Mouse (Mus musculus): ENCODE results near the gene Mmp28. TPM values are rescaled to one million over a fixed set of nuclear protein-coding genes. Genes with fewer than 3 reads are reported as not detected.

The Mmp28 gene
- polyA plus RNA-seq, 1 experiment from 2014 or later: 2.5 TPM

DNA sequence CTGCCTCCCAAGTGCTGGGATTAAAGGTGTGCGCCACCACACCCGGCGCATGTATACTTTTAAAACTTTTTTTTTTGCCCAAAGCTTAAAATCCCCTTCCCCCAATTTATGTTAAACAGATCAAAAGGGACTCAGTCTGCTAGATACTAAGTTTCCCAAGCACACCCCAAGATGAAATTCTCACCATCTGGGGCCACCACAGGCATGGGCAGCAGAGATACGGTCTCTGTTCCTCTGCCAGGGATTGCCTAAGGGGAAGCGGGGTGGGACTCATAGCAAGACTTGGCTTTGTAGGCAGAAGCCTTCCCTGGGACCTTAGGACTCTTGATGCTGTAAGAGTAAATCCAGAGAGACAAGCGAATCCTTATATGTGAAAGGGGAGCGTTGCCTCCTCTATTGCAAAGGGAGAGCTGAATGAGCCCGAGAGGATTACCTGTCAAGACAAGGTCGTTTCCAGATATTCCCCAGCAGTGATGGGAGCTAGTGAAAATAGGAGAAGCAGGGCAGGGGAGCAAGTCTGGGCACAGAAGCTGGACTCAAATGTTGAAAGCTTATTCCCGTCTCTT lies 1.3 kb downstream of the Mmp28 start:
- no peak for ATAC-seq
- Histone ChIP-seq H3K4me1 (peaks cover 21% of the 10 kb centered on the region), H3K27me3 (peaks cover 50% of the 10 kb centered on the region), H3K27ac (no peak overlapping the region), H3K36me3 (ENCODE audit: poor library complexity, severe bottlenecking) (no peaks in the 10 kb centered on the region), H3K9ac (no peak overlapping the region), H3K9me3 (replicated peaks) (no peaks in the 10 kb centered on the region), H3K4me2 (no peak overlapping the region), H3K4me3 (no peak overlapping the region)
- WGBS: 70% methylated on average over 10 of the region's 10 CpGs

DNA sequence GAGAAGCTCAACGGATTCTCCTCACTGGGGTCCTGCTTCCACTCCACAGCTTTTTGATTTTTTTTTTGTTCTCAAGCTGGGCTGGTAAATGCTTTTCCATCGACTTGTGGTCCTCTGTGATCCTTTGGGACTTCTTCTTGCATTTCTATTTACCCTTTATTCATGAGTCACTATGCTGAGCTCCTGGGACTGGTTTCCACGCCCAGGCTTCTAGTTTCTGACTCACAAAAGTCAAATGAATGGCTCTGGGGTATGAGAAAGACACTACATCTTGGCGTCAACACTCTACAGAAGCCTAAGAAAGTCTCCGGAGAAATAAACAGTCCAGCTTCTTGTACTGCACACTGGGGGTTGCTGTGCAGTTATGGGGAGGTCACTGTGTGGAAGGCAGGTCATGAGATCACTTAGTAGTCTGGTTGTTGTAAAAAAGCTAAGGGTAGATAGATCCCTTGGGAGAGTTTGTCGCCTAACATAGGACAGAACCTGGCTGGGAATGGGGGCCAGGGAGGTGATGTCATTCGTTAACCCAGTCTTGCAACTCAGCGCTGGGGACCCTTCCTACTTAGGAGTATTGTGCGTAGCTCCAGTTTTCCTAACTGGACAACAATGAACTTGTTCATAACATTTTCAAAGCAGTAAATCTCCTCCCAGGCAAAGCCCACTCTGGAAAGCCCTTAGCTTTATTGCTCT lies 4.8 kb downstream of the Mmp28 start:
- H3K9ac ChIP-seq: no peak overlapping the region
- no peak for ATAC-seq
- H3K27ac ChIP-seq: no peak overlapping the region
- H3K9me3 ChIP-seq (replicated peaks): no peaks in the 10 kb centered on the region
- H3K4me3 ChIP-seq: no peak overlapping the region
- H3K4me1 ChIP-seq: peaks cover 8% of the 10 kb centered on the region
- no peaks in the 10 kb centered on the region for H3K36me3 ChIP-seq (ENCODE audit: poor library complexity, severe bottlenecking)
- H3K4me2 ChIP-seq: no peak overlapping the region
- H3K27me3 ChIP-seq: peaks cover 24% of the 10 kb centered on the region
- 50% methylated on average over 9 of the region's 9 CpGs for WGBS

DNA sequence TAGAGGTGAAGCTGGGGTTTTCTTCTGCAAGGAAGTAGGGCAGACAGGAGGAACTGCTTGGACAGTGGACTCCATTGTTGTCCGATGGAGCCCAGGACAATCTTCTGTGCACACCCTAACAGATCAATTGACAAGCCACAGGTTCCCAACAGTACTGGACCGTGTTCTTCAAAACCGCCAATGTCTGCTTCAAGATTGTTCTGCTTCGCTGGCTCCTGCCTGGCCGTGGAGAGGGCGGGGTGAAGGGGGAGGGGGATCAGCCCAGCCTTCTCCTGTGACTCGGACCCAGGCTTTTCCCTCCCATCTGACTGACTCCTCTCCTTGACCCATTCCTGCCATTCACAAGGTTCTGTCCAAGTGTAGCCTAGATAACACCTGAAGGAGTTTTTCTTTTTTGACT lies 5.6 kb downstream of the Mmp28 start:
- no peak overlapping the region for H3K9ac ChIP-seq
- H3K36me3 ChIP-seq (ENCODE audit: poor library complexity, severe bottlenecking): no peaks in the 10 kb centered on the region
- H3K4me1 ChIP-seq: peaks cover under 1% of the 10 kb centered on the region; the same call in 1 of the 2 replicates
- H3K4me2 ChIP-seq: no peak overlapping the region
- WGBS: 29% methylated on average over 7 of the region's 7 CpGs
- no peak overlapping the region for H3K4me3 ChIP-seq
- ATAC-seq: no peak
- no peak overlapping the region for H3K27ac ChIP-seq
- peaks cover 16% of the 10 kb centered on the region for H3K27me3 ChIP-seq
- no peaks in the 10 kb centered on the region for H3K9me3 ChIP-seq (replicated peaks)

DNA sequence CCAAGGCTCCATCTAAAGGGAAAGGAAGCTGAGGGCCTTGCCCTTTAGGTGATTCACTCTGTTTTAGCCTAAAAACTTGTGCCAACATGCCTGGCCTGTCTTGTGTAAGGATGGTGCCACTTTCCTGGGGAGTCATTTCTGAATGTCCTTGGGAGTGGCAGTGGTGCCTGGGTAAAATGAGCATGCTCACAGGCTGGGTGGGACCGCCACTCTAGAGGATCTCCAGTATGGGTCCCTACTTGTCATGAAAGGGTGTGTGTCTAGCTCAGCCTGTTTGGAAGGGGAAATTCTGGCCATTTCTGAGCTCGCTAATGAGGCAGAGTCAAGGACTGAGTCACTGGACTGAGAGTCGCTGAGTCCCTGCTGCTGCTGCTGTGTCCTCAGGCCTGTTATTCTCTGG lies 7.3 kb downstream of the Mmp28 start:
- WGBS: 74% methylated on average over 3 of the region's 3 CpGs
- ATAC-seq: no peak
- Histone ChIP-seq H3K4me1 (no peaks in the 10 kb centered on the region), H3K9ac (no peak overlapping the region), H3K27ac (no peak overlapping the region), H3K4me2 (no peak overlapping the region), H3K27me3 (peaks cover 6% of the 10 kb centered on the region), H3K36me3 (ENCODE audit: poor library complexity, severe bottlenecking) (no peaks in the 10 kb centered on the region), H3K9me3 (replicated peaks) (no peaks in the 10 kb centered on the region), H3K4me3 (no peak overlapping the region)

DNA sequence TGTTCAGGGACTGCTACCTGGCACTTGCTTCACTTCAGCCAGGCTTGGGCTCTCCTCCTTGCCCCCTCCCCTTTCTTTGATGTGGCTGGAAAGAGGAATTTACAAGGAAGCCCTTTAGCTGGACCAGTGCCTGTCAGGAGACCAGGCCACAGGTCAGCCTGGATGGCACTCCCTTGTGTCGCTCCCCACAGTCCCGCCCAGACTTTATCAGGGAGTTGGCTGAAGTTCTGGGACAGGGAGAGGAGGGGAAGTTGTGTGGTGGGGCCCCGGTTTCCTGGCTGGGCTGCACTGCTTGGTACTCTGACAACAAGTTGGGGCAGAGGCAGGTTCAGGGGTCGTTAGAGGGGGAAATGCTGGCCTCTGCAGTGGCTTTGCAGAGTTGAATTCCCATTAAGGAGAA lies 8.3 kb downstream of the Mmp28 start:
- ATAC-seq: no peak
- H3K36me3 ChIP-seq (ENCODE audit: poor library complexity, severe bottlenecking): no peaks in the 10 kb centered on the region
- no peaks in the 10 kb centered on the region for H3K9me3 ChIP-seq (replicated peaks)
- no peaks in the 10 kb centered on the region for H3K4me1 ChIP-seq
- no peak overlapping the region for H3K4me3 ChIP-seq
- no peak overlapping the region for H3K9ac ChIP-seq
- H3K4me2 ChIP-seq: no peak overlapping the region
- H3K27me3 ChIP-seq: no peaks in the 10 kb centered on the region
- 41% methylated on average over 4 of the region's 4 CpGs for WGBS
- no peak overlapping the region for H3K27ac ChIP-seq

DNA sequence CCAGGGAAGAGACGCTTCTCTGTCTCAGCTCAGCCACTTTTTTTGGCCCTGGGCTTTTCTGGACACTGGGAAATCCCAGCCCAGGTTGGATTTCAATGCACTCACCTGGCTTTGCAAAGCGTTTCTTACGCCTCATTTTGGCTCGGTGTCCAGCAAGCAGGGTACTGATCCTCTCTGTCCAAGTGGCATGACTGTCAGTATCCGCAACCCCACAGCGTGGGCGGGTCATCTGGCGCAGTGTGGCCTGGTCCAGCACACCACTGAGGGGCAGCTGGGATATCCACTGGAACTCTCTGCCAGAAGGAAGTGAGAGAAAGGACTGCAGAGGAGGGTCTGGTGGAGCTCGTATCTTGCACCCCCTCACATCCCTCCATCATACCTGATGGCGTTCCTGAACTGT lies 11.6 kb downstream of the Mmp28 start:
- WGBS: 89% methylated on average over 10 of the region's 10 CpGs
- peaks cover 14% of the 10 kb centered on the region; the same call in 1 of the 2 replicates for H3K27me3 ChIP-seq
- no peak for ATAC-seq
- no peak overlapping the region for H3K9ac ChIP-seq
- no peak overlapping the region for H3K27ac ChIP-seq
- no peak overlapping the region for H3K4me3 ChIP-seq
- no peak overlapping the region for H3K4me2 ChIP-seq
- no peaks in the 10 kb centered on the region for H3K9me3 ChIP-seq (replicated peaks)
- H3K36me3 ChIP-seq (ENCODE audit: poor library complexity, severe bottlenecking): no peaks in the 10 kb centered on the region
- peaks cover 17% of the 10 kb centered on the region for H3K4me1 ChIP-seq

- Histone ChIP-seq H3K4me2 (no peak overlapping the region), H3K9me3 (replicated peaks) (no peaks in the 10 kb centered on the region), H3K36me3 (ENCODE audit: poor library complexity, severe bottlenecking) (no peaks in the 10 kb centered on the region), H3K27ac (no peak overlapping the region), H3K27me3 (peaks cover 18% of the 10 kb centered on the region), H3K9ac (no peak overlapping the region), H3K4me1 (peaks cover 17% of the 10 kb centered on the region), H3K4me3 (no peak overlapping the region)
- ATAC-seq: no peak
- WGBS: 21% methylated on average over 1 of the region's 1 CpGs
Measured at GRCm38 (mm10) chr11:83450550-83450949, 12.3 kb downstream of the Mmp28 start.

DNA sequence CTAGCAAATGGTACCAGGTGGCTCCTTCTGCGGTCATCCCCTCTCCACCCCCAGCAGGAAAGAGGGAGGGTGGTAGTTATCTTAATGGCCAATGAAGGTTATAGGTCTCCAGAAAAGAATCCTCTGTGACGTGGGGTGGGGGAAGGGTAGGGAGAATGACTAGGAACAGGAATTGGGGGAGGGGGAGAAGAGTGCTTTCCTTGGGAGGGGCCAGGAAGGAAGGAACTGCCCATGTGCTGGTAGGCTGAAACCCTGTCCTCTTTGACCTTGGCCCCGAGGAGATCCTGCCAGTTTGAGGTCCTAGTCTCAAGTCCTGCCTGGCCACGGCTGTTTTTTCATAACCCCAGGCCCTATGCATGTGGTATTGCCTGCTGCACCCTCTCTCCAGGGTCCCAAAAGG lies 13.6 kb downstream of the Mmp28 start:
- Histone ChIP-seq H3K36me3 (ENCODE audit: poor library complexity, severe bottlenecking) (no peaks in the 10 kb centered on the region), H3K4me2 (no peak overlapping the region), H3K9me3 (replicated peaks) (no peaks in the 10 kb centered on the region), H3K9ac (no peak overlapping the region), H3K27ac (no peak overlapping the region), H3K27me3 (peaks cover 30% of the 10 kb centered on the region), H3K4me1 (peaks cover 17% of the 10 kb centered on the region), H3K4me3 (no peak overlapping the region)
- ATAC-seq: no peak
- 64% methylated on average over 4 of the region's 4 CpGs for WGBS

- Histone ChIP-seq H3K4me3 (no peak overlapping the region), H3K27me3 (peaks cover 34% of the 10 kb centered on the region), H3K27ac (no peak overlapping the region), H3K4me2 (no peak overlapping the region), H3K9me3 (replicated peaks) (no peaks in the 10 kb centered on the region), H3K36me3 (ENCODE audit: poor library complexity, severe bottlenecking) (no peaks in the 10 kb centered on the region), H3K4me1 (peaks cover 17% of the 10 kb centered on the region), H3K9ac (no peak overlapping the region)
- ATAC-seq: 0 out of 2 replicates have a peak, but pooled peaks have one; percentile 24
Measured at GRCm38 (mm10) chr11:83448927-83449236, 14.0 kb downstream of the Mmp28 start.

- no peak overlapping the region for H3K4me3 ChIP-seq
- no peak overlapping the region for H3K4me2 ChIP-seq
- no peak overlapping the region for H3K9ac ChIP-seq
- H3K36me3 ChIP-seq (ENCODE audit: poor library complexity, severe bottlenecking): no peaks in the 10 kb centered on the region
- H3K27me3 ChIP-seq: peaks cover 40% of the 10 kb centered on the region
- no peaks in the 10 kb centered on the region for H3K9me3 ChIP-seq (replicated peaks)
- ATAC-seq: no peak
- H3K4me1 ChIP-seq: peaks cover 17% of the 10 kb centered on the region
- WGBS: 63% methylated on average over 16 of the region's 16 CpGs
- H3K27ac ChIP-seq: no peak overlapping the region
Measured at GRCm38 (mm10) chr11:83448021-83448926, 14.6 kb downstream of the Mmp28 start.

- no peak overlapping the region for H3K4me3 ChIP-seq
- peaks cover 21% of the 10 kb centered on the region for H3K4me1 ChIP-seq
- no peaks in the 10 kb centered on the region for H3K36me3 ChIP-seq (ENCODE audit: poor library complexity, severe bottlenecking)
- ATAC-seq: no peak
- H3K4me2 ChIP-seq: no peak overlapping the region
- no peak overlapping the region for H3K27ac ChIP-seq
- no peak overlapping the region for H3K9ac ChIP-seq
- 80% methylated on average over 10 of the region's 10 CpGs for WGBS
- H3K27me3 ChIP-seq: peaks cover 46% of the 10 kb centered on the region
- no peaks in the 10 kb centered on the region for H3K9me3 ChIP-seq (replicated peaks)
Measured at GRCm38 (mm10) chr11:83447612-83448011, 15.3 kb downstream of the Mmp28 start.

- WGBS: 26% methylated on average over 19 of the region's 19 CpGs
- Histone ChIP-seq H3K27ac (no peak overlapping the region), H3K9me3 (replicated peaks) (no peaks in the 10 kb centered on the region), H3K9ac (peak overlapping the region; percentile 30; the same call in 1 of the 2 replicates), H3K27me3 (peaks cover 64% of the 10 kb centered on the region), H3K4me3 (0 out of 2 replicates have a peak overlapping the region, but pooled peaks have one; percentile 9), H3K36me3 (ENCODE audit: poor library complexity, severe bottlenecking) (no peaks in the 10 kb centered on the region), H3K4me1 (peaks cover 24% of the 10 kb centered on the region), H3K4me2 (peak overlapping the region; percentile 39)
- ATAC-seq: no peak
Measured at GRCm38 (mm10) chr11:83445001-83445400, 17.9 kb downstream of the Mmp28 start.

Measured in forebrain, embryonic 13.5 days (tissue).